Mouse (Mus musculus): ENCODE results near the gene Arhgap28. TPM values are rescaled to one million over a fixed set of nuclear protein-coding genes. Genes with fewer than 3 reads are reported as not detected.

Arhgap28 gene
- polyA plus RNA-seq, 1 experiment from 2014 or later: 8.4 TPM

DNA sequence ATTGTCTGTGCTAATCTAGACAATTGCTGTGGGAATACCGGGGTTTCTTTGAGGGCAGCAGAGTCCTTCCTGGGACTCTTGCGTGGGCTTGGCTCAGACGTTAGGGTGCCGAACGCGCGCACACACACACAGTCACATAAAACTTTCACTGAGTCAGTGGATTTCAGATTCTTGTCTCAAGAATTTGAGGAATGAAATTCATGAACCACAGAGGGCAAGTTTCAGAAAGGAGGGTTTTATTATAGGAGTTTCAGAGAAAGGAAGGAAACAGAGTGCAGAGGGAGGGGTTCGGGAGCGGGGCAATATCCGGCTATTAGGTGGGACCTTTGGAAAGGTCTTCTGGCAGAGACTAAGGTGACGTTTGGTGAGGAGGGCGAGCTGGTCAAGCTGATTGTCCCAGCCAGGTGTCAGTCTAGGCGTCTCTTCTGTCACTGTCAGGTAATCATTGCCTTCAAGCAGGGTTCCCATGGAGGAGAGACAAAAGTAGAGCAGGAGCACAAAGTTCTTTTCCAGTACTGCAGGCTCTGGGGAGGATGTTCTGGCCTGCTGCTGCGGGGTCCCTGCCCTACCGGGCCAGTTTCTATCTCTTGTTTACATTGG is 15.6 kb upstream of the Arhgap28 start:
- Histone ChIP-seq H3K4me2 (ENCODE audit: low read length) (no peak overlapping the region), H3K27me3 (ENCODE audit: control insufficient read depth, insufficient read depth, low read length) (no peaks in the 10 kb centered on the region), H3K4me3 (replicated peaks; ENCODE audit: low read depth, low read length) (no peak overlapping the region), H3K9ac (replicated peaks; ENCODE audit: low read length) (no peak overlapping the region), H3K27ac (replicated peaks; ENCODE audit: low read depth, low read length) (no peak overlapping the region), H3K9me3 (ENCODE audit: control insufficient read depth, low read length) (no peaks in the 10 kb centered on the region), H3K36me3 (ENCODE audit: control insufficient read depth, insufficient read depth, low read length) (no peaks in the 10 kb centered on the region), H3K4me1 (ENCODE audit: control insufficient read depth, insufficient read depth, low read length) (peaks cover 5% of the 10 kb centered on the region; the same call in 1 of the 2 replicates)
- DNase-seq (no peak), ATAC-seq (ENCODE audit: low FRiP score, low TSS enrichment) (no peak)
- WGBS: 86% methylated on average over 15 of the region's 15 CpGs

DNA sequence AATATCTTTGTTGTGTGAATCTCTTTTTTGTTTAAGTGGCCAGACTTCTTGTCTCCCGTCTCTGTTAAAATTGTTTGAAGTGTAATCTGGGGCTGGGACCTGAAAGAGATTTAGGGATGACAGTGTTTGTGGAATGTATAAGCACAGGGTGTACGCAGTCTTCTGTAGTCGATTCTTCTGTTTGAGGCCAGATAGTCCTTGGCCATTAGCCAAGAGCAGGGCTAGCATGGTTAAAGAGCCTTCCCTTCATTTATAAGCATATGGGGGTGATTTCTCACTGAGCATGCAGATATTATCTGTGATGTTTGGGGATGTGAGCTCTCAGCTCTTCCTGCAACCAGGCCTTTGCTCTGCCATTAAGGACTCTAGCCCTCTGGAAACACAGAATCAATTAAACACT is 13.2 kb upstream of the Arhgap28 start:
- peak; percentile 32 for DNase-seq
- WGBS: 61% methylated on average over 3 of the region's 3 CpGs
- no peak for ATAC-seq (ENCODE audit: low FRiP score, low TSS enrichment)
- no peaks in the 10 kb centered on the region for H3K36me3 ChIP-seq (ENCODE audit: control insufficient read depth, insufficient read depth, low read length)
- H3K9me3 ChIP-seq (ENCODE audit: control insufficient read depth, low read length): no peaks in the 10 kb centered on the region
- no peaks in the 10 kb centered on the region for H3K27me3 ChIP-seq (ENCODE audit: control insufficient read depth, insufficient read depth, low read length)
- peaks cover 5% of the 10 kb centered on the region; the same call in 1 of the 2 replicates for H3K4me1 ChIP-seq (ENCODE audit: control insufficient read depth, insufficient read depth, low read length)
- H3K9ac ChIP-seq (replicated peaks; ENCODE audit: low read length): no peak overlapping the region
- no peak overlapping the region for H3K27ac ChIP-seq (replicated peaks; ENCODE audit: low read depth, low read length)
- no peak overlapping the region for H3K4me2 ChIP-seq (ENCODE audit: low read length)
- no peak overlapping the region for H3K4me3 ChIP-seq (replicated peaks; ENCODE audit: low read depth, low read length)

DNA sequence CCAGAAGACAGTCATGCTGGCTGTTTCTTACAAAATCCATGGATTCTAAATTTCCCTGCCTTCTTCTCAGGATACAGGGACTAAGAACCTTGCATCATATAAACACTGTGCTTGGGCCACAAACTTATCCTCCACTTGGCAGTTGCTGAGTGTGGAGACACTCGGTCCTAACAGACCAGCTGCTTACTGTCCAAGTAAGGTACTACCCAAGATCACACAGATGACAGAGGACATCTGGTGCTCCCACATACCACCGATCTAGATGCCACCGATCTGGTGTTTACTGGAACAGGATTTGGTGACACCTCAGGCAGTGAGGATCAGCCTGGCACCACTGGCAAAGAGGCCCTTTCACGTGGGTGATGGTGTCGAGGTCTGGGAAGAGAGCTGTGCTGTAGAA is 7.7 kb upstream of the Arhgap28 start:
- no peak overlapping the region for H3K4me2 ChIP-seq (ENCODE audit: low read length)
- no peak for DNase-seq
- no peaks in the 10 kb centered on the region for H3K36me3 ChIP-seq (ENCODE audit: control insufficient read depth, insufficient read depth, low read length)
- 91% methylated on average over 5 of the region's 5 CpGs for WGBS
- no peak overlapping the region for H3K4me3 ChIP-seq (replicated peaks; ENCODE audit: low read depth, low read length)
- no peaks in the 10 kb centered on the region for H3K4me1 ChIP-seq (ENCODE audit: control insufficient read depth, insufficient read depth, low read length)
- no peak for ATAC-seq (ENCODE audit: low FRiP score, low TSS enrichment)
- no peak overlapping the region for H3K27ac ChIP-seq (replicated peaks; ENCODE audit: low read depth, low read length)
- no peaks in the 10 kb centered on the region for H3K9me3 ChIP-seq (ENCODE audit: control insufficient read depth, low read length)
- no peak overlapping the region for H3K9ac ChIP-seq (replicated peaks; ENCODE audit: low read length)
- H3K27me3 ChIP-seq (ENCODE audit: control insufficient read depth, insufficient read depth, low read length): no peaks in the 10 kb centered on the region

DNA sequence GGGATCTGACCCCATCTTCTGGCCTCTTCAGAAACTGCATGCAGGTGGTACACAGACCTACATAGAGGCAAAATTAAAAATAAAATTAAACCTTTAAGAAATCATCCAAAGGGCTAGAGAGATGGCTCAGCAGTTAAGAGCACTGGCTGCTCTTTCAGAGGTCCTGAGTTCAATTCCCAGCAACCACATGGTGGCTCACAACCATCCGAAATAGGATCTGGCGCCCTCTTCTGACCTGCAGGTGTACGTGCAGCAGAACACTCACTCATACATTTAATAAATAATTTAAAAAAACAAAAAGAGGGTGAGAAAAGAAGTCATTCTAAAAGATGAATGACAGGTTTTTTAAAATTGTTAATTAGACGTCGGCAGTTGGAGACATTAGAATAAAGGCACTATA is 6.1 kb upstream of the Arhgap28 start:
- Histone ChIP-seq H3K9ac (replicated peaks; ENCODE audit: low read length) (no peak overlapping the region), H3K27ac (replicated peaks; ENCODE audit: low read depth, low read length) (no peak overlapping the region), H3K9me3 (ENCODE audit: control insufficient read depth, low read length) (no peaks in the 10 kb centered on the region), H3K4me2 (ENCODE audit: low read length) (no peak overlapping the region), H3K27me3 (ENCODE audit: control insufficient read depth, insufficient read depth, low read length) (no peaks in the 10 kb centered on the region), H3K4me1 (ENCODE audit: control insufficient read depth, insufficient read depth, low read length) (peaks cover 1% of the 10 kb centered on the region; the same call in 1 of the 2 replicates), H3K4me3 (replicated peaks; ENCODE audit: low read depth, low read length) (no peak overlapping the region), H3K36me3 (ENCODE audit: control insufficient read depth, insufficient read depth, low read length) (no peaks in the 10 kb centered on the region)
- ATAC-seq (ENCODE audit: low FRiP score, low TSS enrichment) (no peak), DNase-seq (no peak)
- 94% methylated on average over 5 of the region's 5 CpGs for WGBS

DNA sequence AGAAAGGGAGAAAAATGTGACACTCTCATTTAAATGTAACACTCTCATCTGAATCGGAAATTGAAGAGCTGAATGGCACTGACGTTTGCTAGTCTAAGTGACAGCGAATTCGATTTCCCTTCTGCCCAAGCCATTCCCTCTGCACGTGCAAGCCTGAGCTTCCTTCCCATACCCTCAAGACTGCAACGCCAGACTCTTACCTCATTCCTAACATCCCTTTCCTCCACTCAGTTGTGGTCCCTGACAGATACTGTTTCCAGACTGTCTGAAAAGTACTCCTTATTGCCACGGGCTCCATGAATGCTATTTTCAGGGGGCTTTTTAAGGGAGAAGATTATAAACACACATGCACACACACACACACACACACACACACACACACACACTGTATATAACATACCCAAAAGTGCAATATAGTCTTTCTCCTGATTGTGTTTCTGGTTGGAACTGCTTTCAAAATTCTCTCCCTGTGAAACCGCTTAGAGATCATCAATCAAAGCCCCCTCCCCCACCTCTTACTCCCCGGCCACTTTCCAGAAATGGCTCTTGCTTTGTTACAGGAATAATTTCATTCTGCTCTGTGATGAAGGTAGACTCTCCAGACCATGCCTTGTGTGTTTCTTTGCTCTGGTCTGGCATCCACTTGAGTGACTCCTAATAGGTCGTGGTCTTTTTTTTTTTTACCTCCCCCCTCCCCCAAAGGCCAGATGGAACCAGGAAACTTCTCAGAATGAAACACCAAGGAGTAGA is 836 bp upstream of the Arhgap28 start:
- Histone ChIP-seq H3K27me3 (ENCODE audit: control insufficient read depth, insufficient read depth, low read length) (no peaks in the 10 kb centered on the region), H3K4me3 (replicated peaks; ENCODE audit: low read depth, low read length) (peak overlapping the region; percentile 67), H3K27ac (replicated peaks; ENCODE audit: low read depth, low read length) (peak overlapping the region; percentile 57), H3K4me1 (ENCODE audit: control insufficient read depth, insufficient read depth, low read length) (peaks cover 9% of the 10 kb centered on the region; the same call in 1 of the 2 replicates), H3K4me2 (ENCODE audit: low read length) (peak overlapping the region; percentile 84), H3K9ac (replicated peaks; ENCODE audit: low read length) (peak overlapping the region; percentile 53; the same call in 1 of the 2 replicates), H3K36me3 (ENCODE audit: control insufficient read depth, insufficient read depth, low read length) (no peaks in the 10 kb centered on the region), H3K9me3 (ENCODE audit: control insufficient read depth, low read length) (no peaks in the 10 kb centered on the region)
- ATAC-seq (ENCODE audit: low FRiP score, low TSS enrichment) (peak; percentile 28; the same call in 1 of the 2 replicates), DNase-seq (peak; percentile 54)
- 12% methylated on average over 10 of the region's 10 CpGs for WGBS

DNA sequence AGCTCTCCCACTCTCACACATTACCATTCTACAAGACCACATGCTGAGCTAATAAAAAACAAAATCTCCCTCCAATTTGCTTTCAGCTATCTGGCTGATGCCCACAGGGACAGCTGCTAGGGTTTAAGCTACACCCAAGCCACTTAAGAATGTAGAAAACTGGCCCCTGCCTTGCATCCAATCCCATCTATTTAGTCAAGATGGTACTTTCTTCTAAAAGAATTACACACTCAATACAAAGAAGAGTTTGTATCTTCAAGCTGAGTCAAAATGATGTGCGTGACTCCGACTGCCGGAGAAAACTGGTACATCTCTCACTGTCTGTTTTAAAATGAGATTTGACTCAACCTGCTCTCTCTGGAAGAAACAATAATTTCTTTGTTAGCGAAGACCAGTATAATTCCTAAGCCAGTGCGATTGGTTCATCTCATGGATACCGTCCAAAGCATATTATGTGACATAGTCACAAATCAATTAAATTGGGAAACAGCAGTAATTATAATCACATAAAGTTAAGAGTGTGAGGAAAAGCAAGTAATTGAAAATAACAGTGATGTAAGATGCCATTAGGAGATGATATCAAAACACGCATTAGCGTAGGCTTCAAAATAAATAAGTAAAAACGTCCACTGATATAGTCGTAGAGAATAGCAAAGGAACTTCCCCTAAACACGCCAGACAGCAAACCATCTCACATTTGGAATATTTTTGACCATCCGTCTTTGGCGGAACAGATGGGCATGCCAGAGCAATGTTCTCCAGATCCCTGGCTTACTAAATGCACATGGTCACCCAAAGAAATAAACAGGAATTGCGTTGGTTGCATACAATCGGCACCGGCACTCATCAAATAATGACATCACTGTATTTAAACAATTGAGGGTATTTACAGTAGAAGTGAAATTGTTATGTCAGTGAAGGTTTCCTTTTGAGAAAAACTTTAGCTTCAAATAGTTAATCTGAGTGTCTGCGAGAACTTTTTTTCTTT is 1.0 kb downstream of the Arhgap28 start:
- no peaks in the 10 kb centered on the region for H3K27me3 ChIP-seq (ENCODE audit: control insufficient read depth, insufficient read depth, low read length)
- 41% methylated on average over 17 of the region's 17 CpGs for WGBS
- H3K9me3 ChIP-seq (ENCODE audit: control insufficient read depth, low read length): no peaks in the 10 kb centered on the region
- H3K36me3 ChIP-seq (ENCODE audit: control insufficient read depth, insufficient read depth, low read length): no peaks in the 10 kb centered on the region
- DNase-seq (peak; percentile 20), ATAC-seq (ENCODE audit: low FRiP score, low TSS enrichment) (no peak)
- no peak overlapping the region; the same call in 1 of the 2 replicates for H3K9ac ChIP-seq (replicated peaks; ENCODE audit: low read length)
- no peak overlapping the region for H3K27ac ChIP-seq (replicated peaks; ENCODE audit: low read depth, low read length)
- peak overlapping the region; percentile 84 for H3K4me2 ChIP-seq (ENCODE audit: low read length)
- peaks cover 9% of the 10 kb centered on the region; the same call in 1 of the 2 replicates for H3K4me1 ChIP-seq (ENCODE audit: control insufficient read depth, insufficient read depth, low read length)
- H3K4me3 ChIP-seq (replicated peaks; ENCODE audit: low read depth, low read length): peak overlapping the region; percentile 67

DNA sequence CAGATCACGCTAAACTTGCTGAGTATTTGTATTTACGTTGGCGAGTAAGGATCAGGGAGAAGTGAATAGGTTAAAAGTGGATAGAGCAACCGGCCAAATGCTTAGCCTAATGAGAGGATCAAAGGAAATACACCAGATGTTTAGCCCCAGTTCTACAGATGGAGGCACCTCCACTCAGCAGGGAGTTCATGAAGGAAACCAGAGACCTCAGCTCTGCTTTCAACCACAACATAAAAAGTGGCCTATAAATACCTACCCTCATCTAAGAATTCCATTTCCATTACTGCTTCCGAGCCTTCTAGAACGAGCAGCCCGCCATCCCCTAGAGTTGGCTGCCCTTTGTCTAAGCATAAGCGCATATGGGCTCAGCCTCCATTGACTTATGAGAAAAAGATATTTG is 4.1 kb downstream of the Arhgap28 start:
- Histone ChIP-seq H3K9me3 (ENCODE audit: control insufficient read depth, low read length) (no peaks in the 10 kb centered on the region), H3K27ac (replicated peaks; ENCODE audit: low read depth, low read length) (no peak overlapping the region), H3K27me3 (ENCODE audit: control insufficient read depth, insufficient read depth, low read length) (no peaks in the 10 kb centered on the region), H3K9ac (replicated peaks; ENCODE audit: low read length) (no peak overlapping the region), H3K4me2 (ENCODE audit: low read length) (no peak overlapping the region), H3K4me1 (ENCODE audit: control insufficient read depth, insufficient read depth, low read length) (0 out of 2 replicates have a peak, but pooled peaks cover 6% of the 10 kb centered on the region), H3K4me3 (replicated peaks; ENCODE audit: low read depth, low read length) (no peak overlapping the region), H3K36me3 (ENCODE audit: control insufficient read depth, insufficient read depth, low read length) (no peaks in the 10 kb centered on the region)
- DNase-seq (no peak), ATAC-seq (ENCODE audit: low FRiP score, low TSS enrichment) (no peak)
- 78% methylated on average over 8 of the region's 8 CpGs for WGBS

DNA sequence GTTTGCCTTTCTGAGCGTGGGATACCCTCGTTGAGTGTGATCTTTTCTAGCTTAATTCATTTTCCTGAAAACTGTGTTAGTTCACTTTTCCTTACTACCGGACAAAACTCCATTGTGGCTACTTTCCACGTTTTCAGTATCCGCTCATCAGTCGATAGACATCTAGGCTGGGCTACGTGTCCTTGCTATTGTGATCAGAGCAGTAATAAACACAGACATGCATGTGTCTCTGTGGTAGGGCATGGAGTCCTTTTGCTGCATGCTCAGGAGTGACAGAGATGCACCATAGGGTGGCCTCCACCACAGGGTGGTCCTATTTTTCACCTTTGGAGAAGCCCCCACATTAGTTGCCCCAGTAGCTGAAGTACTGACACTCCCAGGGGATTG is 7.2 kb downstream of the Arhgap28 start:
- 78% methylated on average over 7 of the region's 7 CpGs for WGBS
- no peak overlapping the region for H3K4me3 ChIP-seq (replicated peaks; ENCODE audit: low read depth, low read length)
- ATAC-seq (ENCODE audit: low FRiP score, low TSS enrichment): no peak

More for the DNA sequence above, 7.2 kb downstream of the Arhgap28 start:
- no peaks in the 10 kb centered on the region for H3K36me3 ChIP-seq (ENCODE audit: control insufficient read depth, insufficient read depth, low read length)
- no peaks in the 10 kb centered on the region for H3K9me3 ChIP-seq (ENCODE audit: control insufficient read depth, low read length)
- DNase-seq: no peak
- H3K4me2 ChIP-seq (ENCODE audit: low read length): no peak overlapping the region
- no peak overlapping the region for H3K9ac ChIP-seq (replicated peaks; ENCODE audit: low read length)
- no peaks in the 10 kb centered on the region for H3K27me3 ChIP-seq (ENCODE audit: control insufficient read depth, insufficient read depth, low read length)
- no peak overlapping the region for H3K27ac ChIP-seq (replicated peaks; ENCODE audit: low read depth, low read length)
- H3K4me1 ChIP-seq (ENCODE audit: control insufficient read depth, insufficient read depth, low read length): no peaks in the 10 kb centered on the region

Measured in midbrain, embryonic 14.5 days (tissue).